Mouse (Mus musculus) cerebellum, adult 11-12 months (tissue): ENCODE data around the gene Atp1b3.
A peak's percentile ranks its signal among the peaks of the same experiment; 100 is the strongest.
"Not testable (repeated sequence)": the region's sequence is repeated elsewhere in the genome, so short reads cannot be mapped to it uniquely, and the experiment has no call there.

ENCODE experiments used
- DNase-seq: peaks from one replicate; pipeline ENCODE4 v3.0.0; 2022

The Atp1b3 gene

DNA sequence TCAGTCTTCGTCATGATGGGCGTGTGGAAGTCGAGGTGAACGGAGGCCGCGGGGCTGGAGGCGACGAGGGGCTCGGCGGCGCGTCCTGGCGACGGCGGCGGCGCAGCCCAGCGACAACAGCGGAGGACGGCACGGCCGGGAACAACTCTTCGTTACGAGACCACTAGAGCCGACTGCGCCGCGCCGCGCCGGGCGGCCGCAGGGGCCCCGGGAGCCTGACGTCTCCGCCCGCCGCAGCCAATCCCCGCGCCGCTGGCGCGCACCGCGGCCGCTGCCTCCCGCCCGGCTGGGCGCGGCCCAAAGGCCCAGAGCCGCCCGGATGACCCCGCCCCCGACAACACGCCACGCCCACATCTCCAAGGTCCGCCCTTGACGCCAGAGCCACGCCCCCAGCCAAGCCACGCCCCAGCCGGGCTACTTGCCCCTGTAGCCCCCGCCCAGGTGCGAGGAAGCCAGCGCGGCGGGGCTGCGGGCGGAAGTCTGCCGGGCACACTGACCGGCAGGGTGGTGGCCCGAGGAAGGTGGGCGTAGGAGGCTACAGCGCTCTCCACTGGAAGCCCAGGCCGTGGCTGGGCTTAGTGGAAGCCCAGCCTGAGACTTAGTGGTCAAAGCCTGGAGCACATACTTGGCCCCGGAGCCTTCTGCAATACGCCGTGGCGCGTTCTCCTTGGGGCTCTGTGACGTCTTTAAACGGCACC, at the start of gene Atp1b3:
Atp1b3 (minus strand) TSS at position 302 of the 698 bp plus-strand sequence.
- peak; percentile 97 for DNase-seq

DNA sequence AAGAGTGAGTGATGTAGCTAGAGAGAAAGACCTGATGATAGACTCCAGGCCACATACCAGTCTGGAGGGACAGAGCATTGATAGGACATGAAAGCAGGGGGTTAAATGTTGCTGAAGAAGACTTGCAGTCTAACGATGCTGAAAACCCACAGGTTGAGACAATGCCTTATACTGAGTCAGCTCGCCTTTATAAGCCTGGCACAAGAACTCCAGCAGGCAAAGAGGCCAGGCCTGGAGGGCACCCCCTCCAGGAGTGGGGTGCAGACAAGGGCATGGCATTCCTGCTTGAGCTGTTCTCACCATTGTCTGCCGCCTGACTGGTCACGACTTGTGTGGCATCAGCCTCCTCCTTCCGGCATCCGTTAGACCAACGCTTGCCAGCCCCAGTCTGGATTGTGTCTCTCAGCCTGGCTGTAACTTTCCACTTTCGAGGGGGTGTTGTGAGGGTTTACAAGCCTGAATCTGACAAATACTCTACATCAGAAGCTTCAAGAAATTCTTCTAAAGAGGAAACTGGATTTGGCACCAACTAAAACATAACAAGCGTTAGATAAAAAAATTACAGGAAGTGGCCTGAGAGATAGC, 48.7 kb upstream of the Atp1b3 start:
- no peak for DNase-seq

DNA sequence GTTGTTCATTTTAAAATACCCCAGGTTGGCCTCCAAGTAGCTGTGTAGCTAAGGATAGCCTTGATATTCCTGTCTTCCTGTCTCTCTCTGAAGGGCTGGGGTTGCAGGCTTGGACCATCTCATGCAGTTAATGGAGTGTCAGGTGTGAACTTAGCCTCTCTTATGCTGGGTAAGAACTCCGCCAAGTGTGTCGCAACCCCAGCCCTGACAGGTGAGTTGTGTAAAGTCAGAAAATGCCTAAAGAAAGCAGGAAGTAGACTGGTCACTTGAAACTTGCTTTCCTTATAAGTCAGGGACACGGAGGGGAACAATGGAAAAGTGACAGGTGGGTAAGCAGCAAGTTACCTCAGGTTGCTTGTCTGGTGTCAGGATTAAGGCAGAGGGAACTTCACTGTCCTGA, 40.1 kb upstream of the Atp1b3 start:
- no peak for DNase-seq

DNA sequence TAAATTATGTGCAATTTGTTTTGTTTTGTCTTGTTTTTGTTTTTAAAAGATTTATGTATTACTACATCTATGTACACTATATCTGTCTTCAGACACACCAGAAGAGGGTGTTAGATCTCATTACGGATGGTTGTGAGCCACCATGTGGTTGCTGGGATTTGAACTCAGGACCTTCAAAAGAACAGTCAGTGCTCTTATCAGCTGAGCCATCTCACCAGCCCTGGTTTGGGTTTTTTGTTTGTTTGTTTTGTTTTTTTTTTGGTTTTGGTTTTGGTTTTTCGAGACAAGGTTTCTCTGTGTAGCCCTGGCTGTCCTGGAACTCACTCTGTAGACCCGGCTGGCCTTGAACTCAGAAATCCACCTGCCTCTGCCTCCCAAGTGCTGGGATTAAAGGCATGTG, 35.7 kb upstream of the Atp1b3 start:
- DNase-seq, result not testable (repeated sequence)

DNA sequence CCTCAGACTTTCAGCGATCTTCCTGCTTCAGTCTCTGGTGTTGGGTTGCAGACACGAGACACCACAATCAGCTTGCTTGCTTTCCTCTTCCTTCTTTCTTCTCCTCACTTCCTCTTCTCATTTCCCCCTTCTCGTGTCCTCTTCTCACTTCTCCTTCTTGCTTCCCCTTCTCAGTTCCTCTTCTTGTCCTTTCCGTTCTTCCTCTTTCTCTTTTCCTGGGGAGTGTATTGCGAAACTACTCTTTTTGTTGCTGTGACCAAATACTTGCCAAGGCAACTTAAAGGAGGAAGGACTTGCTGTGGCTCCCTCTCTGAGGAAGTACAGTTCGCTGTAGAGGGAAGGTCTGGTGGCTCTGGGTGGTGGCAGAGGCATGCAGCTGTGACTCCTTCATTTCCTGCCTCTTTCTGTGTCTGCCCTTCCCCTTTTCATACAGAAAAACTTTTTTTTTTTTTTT, 35.2 kb upstream of the Atp1b3 start:
- DNase-seq, result no peak

DNA sequence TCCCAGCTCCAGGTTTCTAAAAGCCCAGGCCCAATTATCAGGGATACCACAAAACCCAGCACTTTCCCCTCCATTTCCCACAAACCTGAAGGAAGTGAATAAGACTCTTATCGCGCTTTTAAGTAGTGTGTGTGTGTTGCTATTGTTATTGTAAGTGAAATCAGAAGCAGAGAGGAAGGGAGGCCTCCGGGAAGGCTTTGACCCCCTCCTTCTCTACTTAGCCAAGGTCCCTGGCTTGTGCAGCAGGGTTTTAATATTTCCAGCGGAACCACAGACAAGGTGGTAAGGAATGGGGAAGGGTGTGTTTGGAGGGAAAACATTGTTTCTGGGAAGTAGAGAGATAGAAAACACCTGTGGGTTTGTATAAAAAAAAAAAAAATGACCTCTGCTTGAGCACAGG, 34.4 kb upstream of the Atp1b3 start:
- no peak for DNase-seq

DNA sequence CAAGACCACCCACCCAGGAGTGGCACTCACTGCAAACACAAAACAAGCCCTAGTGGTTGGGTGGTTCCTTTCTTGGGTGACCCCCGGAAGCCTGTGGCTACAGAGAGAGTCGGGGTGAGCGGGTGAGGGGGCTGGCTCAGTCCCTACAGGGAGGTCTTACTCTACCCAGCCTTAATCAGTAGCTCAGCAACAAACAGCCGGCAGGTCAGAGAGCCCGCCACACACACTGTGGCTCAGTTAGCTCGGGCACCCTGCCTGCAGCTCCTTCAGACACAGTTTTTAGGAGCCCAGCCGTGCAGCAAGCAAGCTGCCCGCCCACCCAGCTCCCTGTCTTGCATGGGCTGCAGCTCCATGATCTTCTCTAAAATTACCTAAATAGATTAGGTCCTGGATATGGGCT, 33.9 kb upstream of the Atp1b3 start:
- DNase-seq, result no peak

DNA sequence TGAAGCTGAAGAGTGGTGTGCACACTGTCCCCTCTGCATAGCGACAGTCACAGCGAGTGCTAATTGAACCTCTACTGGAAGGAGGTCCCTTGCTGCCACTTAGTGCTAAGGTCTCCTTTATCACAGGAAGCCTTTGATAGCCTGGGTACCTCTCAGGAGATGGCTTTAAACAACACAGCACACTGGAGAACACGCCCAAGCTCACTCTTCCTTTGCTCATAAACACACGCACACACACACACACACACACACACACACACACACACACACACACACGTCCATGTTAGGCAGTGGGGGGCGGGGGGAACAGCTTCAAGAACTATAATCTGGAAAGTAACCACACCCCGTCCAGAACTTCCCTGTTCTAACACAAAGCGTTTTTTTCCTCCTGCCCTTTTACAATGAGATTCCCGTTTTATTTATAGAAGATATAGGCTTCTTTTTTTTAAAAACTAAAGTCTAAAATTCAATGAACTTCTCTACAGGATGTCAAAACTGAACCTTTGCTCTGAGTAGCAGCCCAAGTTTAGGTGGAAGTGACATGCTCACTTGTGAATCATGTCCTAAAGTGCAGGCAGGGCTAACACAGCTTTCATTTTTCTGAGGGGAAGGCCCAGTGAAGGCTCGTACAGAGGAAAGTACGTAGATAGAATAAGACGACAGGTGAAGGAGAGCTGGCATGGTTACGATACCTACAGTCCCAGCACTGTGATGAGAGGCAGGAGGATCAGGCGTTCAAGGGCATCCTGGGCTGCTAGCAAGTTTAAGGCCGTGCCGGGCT, 30.9 kb upstream of the Atp1b3 start:
- DNase-seq, result no peak

DNA sequence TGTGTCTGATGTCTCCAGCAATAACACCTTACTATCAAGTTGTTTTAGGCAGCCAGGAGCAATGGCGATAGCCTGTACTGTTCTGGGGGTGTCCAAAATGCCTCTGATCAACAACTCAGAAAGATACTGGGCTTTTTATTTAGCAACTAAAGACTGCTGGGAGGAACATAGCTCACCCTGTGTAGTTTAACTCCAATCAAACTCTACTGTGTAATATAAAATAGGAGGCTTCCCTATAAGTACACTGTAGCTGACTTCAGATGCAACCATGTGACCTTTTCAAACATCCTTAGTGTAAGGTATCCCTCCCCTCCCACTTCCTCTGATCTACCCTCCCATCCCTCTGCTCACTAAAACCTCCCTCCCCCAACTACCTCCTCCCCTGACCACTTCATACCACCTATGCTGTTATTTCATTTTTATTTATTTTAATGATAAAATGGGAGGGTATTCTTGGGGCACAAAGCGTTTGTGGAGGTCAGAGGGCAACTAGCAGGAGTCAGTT, 29.5 kb upstream of the Atp1b3 start:
- DNase-seq, result no peak

DNA sequence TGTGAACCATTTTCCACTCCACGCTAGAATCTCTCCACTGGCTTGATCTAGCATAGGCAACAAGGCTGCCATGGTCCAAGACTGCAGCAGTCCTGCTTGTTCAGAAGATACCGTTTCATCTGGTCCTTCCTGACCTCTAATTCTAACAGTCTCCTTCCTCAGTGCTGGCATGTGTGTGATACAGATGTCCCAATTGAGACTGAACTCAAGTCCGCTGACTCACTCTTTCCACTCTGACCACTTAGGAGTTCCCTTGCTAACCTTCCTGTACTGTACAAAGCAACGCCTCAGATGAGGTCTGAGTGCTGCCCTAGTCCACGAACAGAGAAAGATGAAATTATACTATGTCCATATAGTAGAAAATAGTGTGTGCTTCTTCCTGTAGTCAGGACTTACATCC, 28.9 kb upstream of the Atp1b3 start:
- DNase-seq, result no peak

DNA sequence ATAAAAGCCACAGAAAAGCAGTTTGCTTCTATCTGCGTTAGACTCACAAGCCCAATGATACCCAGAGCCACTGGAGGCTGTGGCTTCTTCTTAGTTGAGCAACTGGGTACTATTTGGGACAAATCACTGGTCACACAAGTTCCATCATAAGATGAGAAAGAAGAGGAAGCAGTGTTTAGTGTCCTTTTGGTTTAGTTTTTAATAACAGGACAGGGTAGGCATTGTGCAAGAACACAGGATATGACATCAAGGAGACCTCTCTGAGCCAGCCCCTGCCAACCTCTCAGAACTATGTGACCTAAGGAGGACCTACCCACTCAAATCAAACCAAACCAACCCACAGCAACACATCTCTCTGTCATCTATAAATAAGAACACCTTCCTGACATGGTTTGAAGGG, 27.7 kb upstream of the Atp1b3 start:
- no peak for DNase-seq

DNA sequence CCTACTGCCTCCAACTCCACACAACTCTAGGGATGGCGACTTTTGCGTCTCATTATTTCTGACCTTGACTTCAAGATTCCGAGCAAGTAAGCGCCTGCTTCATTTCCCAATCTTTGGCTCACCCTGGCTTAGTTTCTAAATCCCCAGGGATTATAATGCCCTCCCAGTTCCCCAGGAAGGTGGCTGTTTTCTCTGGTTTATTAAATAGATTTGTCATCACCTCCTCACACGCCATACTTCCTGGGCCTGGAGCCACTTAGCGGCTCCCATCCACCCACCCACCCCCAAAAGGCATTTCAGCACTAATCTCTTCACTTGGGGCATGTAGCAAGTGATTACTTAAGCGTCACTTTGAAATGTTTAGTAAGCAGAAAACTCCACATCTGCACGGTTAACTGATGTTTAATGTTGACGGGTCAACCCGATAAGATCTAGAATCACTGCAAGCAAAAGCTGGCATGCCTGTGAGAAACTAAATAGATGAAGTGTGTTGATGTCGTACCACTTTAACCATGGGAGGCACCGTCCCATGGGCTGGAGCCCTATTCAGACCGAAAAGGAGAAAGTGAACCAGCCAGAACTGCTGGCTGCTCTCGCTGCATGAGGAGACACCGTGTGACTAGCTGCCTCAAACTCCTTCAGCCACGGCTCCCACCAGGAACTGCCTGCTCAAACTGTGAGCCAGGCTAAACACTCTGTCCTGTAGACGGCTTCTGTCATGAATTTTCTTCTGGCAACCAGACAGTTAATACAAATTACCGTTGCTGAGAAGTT, 19.7 kb upstream of the Atp1b3 start:
- DNase-seq, result no peak

DNA sequence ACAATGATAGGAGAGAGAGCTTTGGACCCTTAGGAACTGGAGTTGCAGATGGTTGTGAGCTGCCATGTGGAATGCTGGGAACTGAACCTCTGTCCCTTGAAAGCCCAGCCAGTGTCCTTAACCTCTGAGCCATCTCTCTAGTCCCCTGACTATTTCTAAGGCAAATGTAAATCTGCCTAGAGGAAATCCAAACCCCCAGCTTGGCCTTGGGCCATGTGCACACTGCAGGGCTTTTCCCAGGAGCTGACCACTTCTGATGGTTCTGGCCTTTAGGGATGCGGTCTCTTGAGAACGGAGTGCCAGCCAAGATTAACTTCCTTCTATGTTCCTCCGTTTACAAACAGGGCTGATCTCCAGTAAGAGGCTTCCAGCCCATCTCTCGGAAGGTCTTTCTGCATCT, 18.5 kb upstream of the Atp1b3 start:
- no peak for DNase-seq

DNA sequence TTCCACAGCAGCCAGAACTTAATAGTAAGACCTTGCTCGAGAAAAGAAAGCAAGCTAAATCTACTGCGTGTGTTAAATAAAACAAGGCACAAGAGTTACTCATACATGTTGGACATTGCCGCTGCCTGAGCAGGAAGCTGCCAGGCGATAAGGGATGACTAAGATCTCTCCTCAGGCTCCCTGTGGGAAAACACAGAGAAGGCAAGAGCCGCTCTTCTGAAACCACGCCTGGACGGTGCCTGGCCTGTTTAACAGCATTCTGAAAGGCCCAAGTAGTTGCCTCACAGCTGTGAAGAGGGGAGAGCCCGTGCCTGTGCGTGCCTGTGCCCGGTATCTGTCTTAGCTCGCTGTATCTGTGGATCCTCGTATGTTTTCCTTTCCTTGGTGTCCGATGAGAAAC, 17.2 kb upstream of the Atp1b3 start:
- no peak for DNase-seq

DNA sequence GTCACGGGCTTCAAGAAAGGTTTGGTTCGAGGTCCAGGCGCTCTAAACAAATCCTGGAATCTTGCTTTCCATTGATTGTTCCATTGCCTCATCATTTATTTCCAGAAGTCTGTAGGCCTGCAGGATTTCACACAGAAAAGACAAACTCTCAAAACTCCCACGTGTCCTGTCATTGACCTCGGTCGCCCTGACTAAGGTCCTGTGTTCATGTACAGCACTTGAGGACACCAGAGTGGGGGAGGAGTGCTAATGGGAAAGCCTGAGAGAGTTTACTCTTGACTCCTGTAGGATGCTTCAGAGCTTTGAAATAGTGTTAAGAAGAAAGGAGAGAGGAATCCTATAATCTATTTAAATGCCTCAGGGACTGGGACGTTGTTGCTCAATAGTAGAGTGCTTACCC, 15.3 kb upstream of the Atp1b3 start:
- DNase-seq, result no peak

DNA sequence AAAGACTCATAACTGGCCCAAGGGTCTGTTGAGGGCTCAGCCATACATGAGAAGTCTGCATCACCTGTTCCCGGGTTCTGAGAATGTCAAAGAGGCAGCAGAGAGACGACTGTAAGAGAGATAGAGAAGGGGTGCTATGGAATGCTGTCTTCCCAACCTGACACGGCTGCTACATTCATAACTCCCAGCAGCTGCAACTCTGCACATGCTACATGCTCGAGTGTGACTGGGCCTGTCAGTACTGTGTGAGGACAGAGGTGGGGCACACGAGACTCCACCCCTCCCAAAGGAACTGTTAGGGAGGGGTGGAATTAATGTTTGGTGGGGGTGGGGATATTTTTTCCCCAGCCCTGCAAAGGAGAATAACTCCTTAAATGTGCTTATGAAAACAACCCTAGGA, 14.5 kb upstream of the Atp1b3 start:
- DNase-seq, result no peak

DNA sequence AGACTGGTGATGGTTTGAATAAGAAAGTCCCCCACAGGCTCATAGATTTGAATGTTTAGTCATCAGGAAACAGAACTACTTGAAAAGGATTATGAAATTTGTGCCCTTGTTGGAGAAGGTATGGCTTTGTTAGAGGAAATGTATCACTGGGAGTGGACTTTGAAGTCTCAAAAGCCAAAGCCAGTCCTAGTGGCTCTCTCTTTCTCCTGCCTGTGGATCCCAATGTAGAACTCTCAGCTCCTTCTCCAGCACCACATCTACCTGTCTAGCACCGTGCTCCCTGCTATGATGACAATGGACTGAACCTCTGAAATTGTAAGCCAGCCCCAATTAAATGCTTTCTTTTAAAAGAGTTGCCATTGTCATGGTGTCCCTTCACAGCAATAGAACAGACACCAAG, 12.9 kb upstream of the Atp1b3 start:
- DNase-seq, result no peak

DNA sequence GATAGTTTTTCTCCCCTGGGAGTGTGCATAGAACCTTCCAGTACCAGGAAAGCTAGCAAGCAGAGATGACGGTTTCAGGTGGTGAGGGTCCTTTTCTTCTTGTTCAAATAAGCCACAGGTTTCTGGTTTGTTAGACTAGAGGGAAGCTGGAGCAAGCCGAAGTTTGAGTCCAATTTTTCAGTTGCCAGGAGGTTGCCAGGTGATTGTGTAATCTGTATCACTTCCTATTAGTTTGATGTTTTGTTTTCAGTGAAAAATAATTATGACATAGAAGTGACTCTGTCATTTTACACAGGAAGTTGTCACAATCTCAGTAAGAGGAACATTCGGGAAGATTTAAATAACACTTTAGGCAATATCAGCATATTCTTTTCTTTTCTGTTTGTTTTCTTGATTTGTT, 11.6 kb upstream of the Atp1b3 start:
- no peak for DNase-seq

DNA sequence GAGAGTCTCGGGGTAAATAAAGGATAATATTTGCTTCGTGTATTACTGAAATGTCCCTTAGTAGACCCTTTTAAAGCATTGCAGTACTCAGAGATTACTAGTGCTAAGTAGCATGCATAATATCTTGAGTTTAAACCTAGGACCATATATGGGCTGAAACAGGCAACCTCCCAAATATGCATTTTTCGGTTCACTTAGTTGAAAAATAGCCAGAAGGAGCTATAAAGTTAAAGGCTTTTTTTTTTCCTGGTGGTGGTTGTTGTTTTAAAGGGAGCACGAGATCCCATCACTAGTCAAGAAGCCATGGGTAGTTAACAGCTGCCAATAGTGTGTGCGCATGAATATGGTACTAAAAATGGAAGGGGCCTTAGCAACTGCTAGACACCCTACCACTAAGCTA, 6.8 kb upstream of the Atp1b3 start:
- no peak for DNase-seq

DNA sequence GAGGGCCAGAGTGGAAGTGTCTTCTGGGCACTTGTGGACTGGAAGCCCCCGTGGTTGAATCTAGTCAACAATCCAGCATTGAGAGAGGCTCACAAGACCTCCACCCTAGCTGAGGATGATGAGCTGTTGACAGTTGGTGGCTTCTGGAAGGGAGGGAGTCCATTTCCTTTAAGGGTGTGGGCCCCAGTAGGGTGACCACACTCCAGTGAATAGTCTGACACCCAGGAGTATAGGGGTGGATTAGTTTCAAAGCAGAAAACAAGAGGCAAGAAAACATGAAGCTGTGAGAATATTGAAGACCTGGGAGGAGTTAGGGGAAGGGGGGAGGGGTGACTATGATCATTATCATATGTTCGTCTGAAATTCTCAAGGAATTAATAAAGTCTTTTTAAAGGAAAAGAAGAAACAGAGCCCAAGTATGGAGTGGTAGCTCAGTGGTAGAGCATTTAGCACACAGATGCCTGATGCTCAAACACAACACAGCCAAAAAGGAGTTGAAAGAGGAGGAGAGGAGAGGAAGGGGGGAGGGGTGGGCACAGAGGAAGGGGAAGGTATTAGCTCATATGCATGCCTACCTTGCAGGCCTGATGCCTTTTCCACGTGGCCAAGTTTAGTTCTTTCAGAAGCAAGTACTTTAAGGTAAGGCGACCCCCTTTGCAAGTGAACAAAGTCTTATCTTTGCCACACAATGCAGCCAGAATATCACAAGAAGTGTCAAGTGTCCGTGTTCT, 5.6 kb upstream of the Atp1b3 start:
- DNase-seq, result no peak

DNA sequence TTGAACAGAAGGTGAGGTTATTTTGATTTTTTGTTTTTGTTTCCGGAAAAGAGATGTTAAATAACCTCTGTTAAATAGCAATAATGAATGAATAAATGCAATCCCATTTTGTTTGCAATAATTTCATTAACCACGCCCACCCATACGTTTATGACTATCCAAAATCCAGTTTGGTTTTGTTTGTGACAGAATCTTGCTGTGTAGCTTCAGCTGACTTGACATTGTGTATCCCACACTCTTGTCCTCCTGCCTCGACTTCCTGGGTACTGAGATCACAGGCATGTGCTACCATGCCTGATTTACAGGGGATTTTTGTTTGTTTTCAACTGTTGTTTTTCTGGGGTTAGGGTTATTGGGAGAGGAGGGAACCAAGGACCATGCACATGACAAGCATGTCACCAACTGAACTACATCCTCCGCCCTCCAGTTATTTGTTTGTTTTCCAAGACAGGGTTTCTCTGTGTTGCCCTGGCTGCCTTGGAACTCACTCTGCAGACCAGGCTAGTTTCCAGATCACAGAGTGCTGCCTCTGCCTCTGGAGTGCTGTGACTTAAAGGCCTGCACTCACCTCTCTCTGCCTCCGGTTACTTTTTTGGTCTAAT, 1.1 kb upstream of the Atp1b3 start:
- no peak for DNase-seq

DNA sequence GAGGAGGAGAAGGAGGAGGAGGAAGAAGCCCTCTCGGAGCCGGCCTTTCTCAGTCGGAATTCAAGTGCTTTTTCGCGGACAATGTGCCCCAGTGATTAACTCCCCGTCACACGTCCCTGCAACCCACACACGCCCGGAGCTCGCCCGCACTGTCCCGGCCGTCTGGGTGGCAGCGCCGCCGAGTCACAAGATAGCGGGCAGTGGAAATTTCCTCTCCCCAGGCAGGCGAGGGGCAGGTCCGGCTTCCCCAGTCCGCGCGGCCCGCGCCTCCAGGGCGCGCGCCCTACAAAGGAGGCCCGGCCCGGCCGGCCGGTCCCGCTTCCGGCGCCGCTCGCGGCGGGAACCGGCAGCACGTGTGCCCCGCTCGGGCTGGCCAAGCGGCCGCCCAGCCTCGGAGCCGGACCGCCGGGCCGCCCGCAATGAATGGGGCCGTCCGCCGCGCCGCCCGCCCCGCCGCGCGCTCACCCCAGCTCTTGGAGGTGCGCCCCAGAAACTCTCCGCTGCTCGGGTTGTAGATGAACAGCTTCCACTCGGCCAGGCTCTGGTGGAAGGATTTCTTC, 581 bp downstream of the Atp1b3 start:
- DNase-seq, result peak; percentile 80
